Mouse (Mus musculus) B cell, adult 2 months (primary cell): ENCODE data around the gene Olfr167.
"Not testable (repeated sequence)": the region's sequence is repeated elsewhere in the genome, so short reads cannot be mapped to it uniquely, and the experiment has no call there.

Source experiments
- DNase-seq, 2 experiments: peaks; one replicate each; pipeline ENCODE4 v3.0.0; 2022

Olfr167 gene

GRCm38 (mm10) chr16:19522166-19522565 lies at the start of gene Olfr167:
Gene Olfr167 (minus strand): TSS chr16:19522266.
- no peak for DNase-seq

- DNase-seq: not testable (repeated sequence)
Observed at GRCm38 (mm10) chr16:19571709-19572108, 49.6 kb upstream of the Olfr167 start, which contains the start of gene Olfr169. Gene Olfr169 (minus strand): TSS chr16:19571809.

- DNase-seq: not testable (repeated sequence)
Observed at GRCm38 (mm10) chr16:19553429-19553828, 31.4 kb upstream of the Olfr167 start.

- not testable (repeated sequence) for DNase-seq
Observed at GRCm38 (mm10) chr16:19552246-19552645, 30.2 kb upstream of the Olfr167 start.

- DNase-seq: no peak
Observed at GRCm38 (mm10) chr16:19535455-19535854, 13.4 kb upstream of the Olfr167 start, which contains the start of gene Olfr168. Gene Olfr168 (minus strand): TSS chr16:19535555.

- DNase-seq: no peak
Observed at GRCm38 (mm10) chr16:19483394-19483793, 38.7 kb downstream of the Olfr167 start, which contains the start of gene Olfr166. Gene Olfr166 (plus strand): TSS chr16:19483694.

GRCm38 (mm10) chr16:19464365-19464764 lies 57.7 kb downstream of the Olfr167 start:
- DNase-seq: no peak
